Mouse (Mus musculus) midbrain, postnatal 0 days (tissue): ENCODE measurements at regions not wholly inside any gene's neighbourhood (a gene's known extent, or its start where the extent isn't known, plus 50 kb on each side); places are given as distances from the start of the nearest gene placed in this dataset.

Experiments
- ATAC-seq: fragments of 200-750 bp; cut with Nextera tagmentation; 2 replicates; pipeline ENCODE4 v1.8.0; 2017; ENCODE audit warnings: moderate number of reproducible peaks, mild to moderate bottlenecking, moderate TSS enrichment, moderate library complexity; ENCODE audit not compliant: low FRiP score
- DNase-seq: peaks from one replicate; pipeline ENCODE4 v3.0.0-alpha.2; 2015; ENCODE audit warnings: low spot score
- H3K27ac ChIP-seq: fragments of 300-500 bp; sonication (generic); 2 replicates; pipeline ENCODE4 v1.5.1; 2014; ENCODE audit warnings: low read depth, mild to moderate bottlenecking, low read length, mixed read lengths
- H3K27me3 ChIP-seq: fragments of 300-500 bp; sonication (generic); 2 replicates; pipeline ENCODE4 v1.6.1; 2014; ENCODE audit warnings: low read length, control low read depth, mixed read lengths; ENCODE audit not compliant: insufficient read depth
- H3K36me3 ChIP-seq: fragments of 300-500 bp; sonication (generic); 2 replicates; pipeline ENCODE4 v1.6.1; 2014; ENCODE audit warnings: low read length, control low read depth, mixed read lengths; ENCODE audit not compliant: insufficient read depth
- H3K4me1 ChIP-seq: fragments of 300-500 bp; sonication (generic); 2 replicates; pipeline ENCODE4 v1.6.1; 2014; ENCODE audit warnings: mild to moderate bottlenecking, control low read depth, antibody characterized with exemption, low read length, mixed read lengths; ENCODE audit not compliant: insufficient read depth
- H3K4me2 ChIP-seq: fragments of 300-500 bp; sonication (generic); 2 replicates; pipeline ENCODE4 v1.6.1; 2014; ENCODE audit warnings: low read depth, mild to moderate bottlenecking, low read length, mixed read lengths; ENCODE audit not compliant: poor library complexity, severe bottlenecking
- H3K4me3 ChIP-seq: fragments of 300-500 bp; sonication (generic); 2 replicates; pipeline ENCODE4 v1.5.1; 2014; ENCODE audit warnings: low read depth, mild to moderate bottlenecking, low read length, moderate library complexity
- H3K9ac ChIP-seq: fragments of 300-500 bp; sonication (generic); replicated peaks from 2 replicates; pipeline ENCODE4 v1.6.1; 2014; ENCODE audit warnings: mild to moderate bottlenecking, low read length, moderate library complexity, mixed read lengths; ENCODE audit not compliant: poor library complexity, severe bottlenecking
- H3K9me3 ChIP-seq: fragments of 300-500 bp; sonication (generic); 2 replicates; pipeline ENCODE4 v1.6.1; 2016; ENCODE audit warnings: low read length, control low read depth
- CTCF ChIP-seq: IDR thresholded peaks from 2 replicates; pipeline ENCODE4 v1.5.1; 2016; ENCODE audit warnings: antibody characterized with exemption, mild to moderate bottlenecking
- WGBS: fragments of 180-500 bp; shearing (Covaris S2); extraction: QIAGEN DNeasy Blood & Tissue Kit; methylation state at CpG from one replicate; pipeline ENCODE4 v1.1.7; 2014; 5-methylcytosine and 5-hydroxymethylcytosine counted together

GRCm38 (mm10) chr7:129918240-129919200 is 326.9 kb downstream of the Wdr11 start:
- no peak for TF ChIP-seq CTCF
- no peaks in the 10 kb centered on the region for H3K27me3 ChIP-seq
- no peak overlapping the region for H3K9ac ChIP-seq
- H3K27ac ChIP-seq, result no peak overlapping the region
- no peaks in the 10 kb centered on the region for H3K4me1 ChIP-seq
- no peaks in the 10 kb centered on the region for H3K9me3 ChIP-seq
- no peak overlapping the region for H3K4me2 ChIP-seq
- H3K36me3 ChIP-seq, result no peaks in the 10 kb centered on the region
- 86% methylated on average over 18 of the region's 18 CpGs for WGBS
- ATAC-seq (no peak), DNase-seq (peak; percentile 84)
- no peak overlapping the region for H3K4me3 ChIP-seq

- H3K4me2 ChIP-seq, result no peak overlapping the region
- H3K9ac ChIP-seq, result no peak overlapping the region
- no peak overlapping the region for H3K4me3 ChIP-seq
- no peak for TF ChIP-seq CTCF
- no peaks in the 10 kb centered on the region for H3K4me1 ChIP-seq
- 48% methylated on average over 7 of the region's 7 CpGs for WGBS
- no peak for ATAC-seq
- no peaks in the 10 kb centered on the region for H3K9me3 ChIP-seq
- no peaks in the 10 kb centered on the region for H3K27me3 ChIP-seq
- H3K36me3 ChIP-seq, result no peaks in the 10 kb centered on the region
- H3K27ac ChIP-seq, result no peak overlapping the region
- peak; percentile 28 for DNase-seq
Observed at GRCm38 (mm10) chr7:129922291-129922690, 330.6 kb downstream of the Wdr11 start.

- no peak overlapping the region for H3K9ac ChIP-seq
- no peak overlapping the region for H3K4me3 ChIP-seq
- H3K36me3 ChIP-seq, result no peaks in the 10 kb centered on the region
- DNase-seq, result no peak
- no peak for ATAC-seq
- H3K4me1 ChIP-seq, result no peaks in the 10 kb centered on the region
- no peaks in the 10 kb centered on the region for H3K9me3 ChIP-seq
- no peak for TF ChIP-seq CTCF
- 85% methylated on average over 6 of the region's 6 CpGs for WGBS
- H3K27ac ChIP-seq, result no peak overlapping the region
- no peak overlapping the region for H3K4me2 ChIP-seq
- no peaks in the 10 kb centered on the region for H3K27me3 ChIP-seq
Observed at GRCm38 (mm10) chr7:129936731-129937130, 345.1 kb downstream of the Wdr11 start.

DNA sequence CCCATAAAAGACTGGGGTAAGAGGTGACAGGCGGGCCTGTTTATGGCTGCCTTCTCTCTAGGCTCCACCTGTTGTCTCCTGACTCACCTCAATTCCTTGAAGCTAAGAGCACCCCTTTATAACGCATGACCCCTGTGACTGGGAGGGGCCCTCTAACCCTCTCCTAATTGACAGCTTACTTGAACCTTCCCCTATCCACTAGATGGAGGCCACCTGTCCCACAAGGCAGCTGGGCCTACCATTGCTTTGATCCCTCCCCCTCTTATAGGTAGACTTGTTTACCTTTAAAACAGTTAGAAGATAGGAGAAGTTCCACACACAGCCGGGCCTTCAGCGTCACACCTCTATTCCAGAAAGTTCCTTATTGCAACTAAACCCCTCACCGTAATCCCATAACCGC is 346.1 kb downstream of the Wdr11 start:
- no peaks in the 10 kb centered on the region for H3K27me3 ChIP-seq
- no peaks in the 10 kb centered on the region for H3K36me3 ChIP-seq
- H3K9me3 ChIP-seq, result no peaks in the 10 kb centered on the region
- no peak for DNase-seq
- no peak overlapping the region for H3K4me2 ChIP-seq
- H3K27ac ChIP-seq, result no peak overlapping the region
- H3K9ac ChIP-seq, result no peak overlapping the region
- no peak for TF ChIP-seq CTCF
- 94% methylated on average over 6 of the region's 6 CpGs for WGBS
- H3K4me3 ChIP-seq, result no peak overlapping the region
- no peak for ATAC-seq
- H3K4me1 ChIP-seq, result no peaks in the 10 kb centered on the region

DNA sequence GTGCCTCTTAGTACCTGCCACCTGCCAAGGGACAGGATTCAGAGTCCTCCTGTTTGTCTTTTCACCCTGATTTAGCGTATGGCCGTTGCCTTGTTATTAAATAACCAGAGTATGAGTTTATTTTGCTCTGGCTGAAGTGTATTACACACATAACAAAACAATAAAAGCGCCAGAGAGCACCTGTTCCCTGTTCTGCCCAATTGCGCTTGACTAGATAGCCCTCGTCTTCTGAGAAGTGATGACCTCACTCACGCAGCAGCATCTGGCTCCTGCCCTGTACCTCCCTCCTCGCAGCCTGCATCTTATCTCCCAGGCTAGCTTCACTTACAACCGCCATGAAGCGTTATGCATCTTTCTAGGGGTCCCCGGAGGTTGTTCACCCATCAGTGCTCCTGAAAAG is 346.5 kb downstream of the Wdr11 start:
- H3K4me3 ChIP-seq, result no peak overlapping the region
- 71% methylated on average over 10 of the region's 10 CpGs for WGBS
- H3K27me3 ChIP-seq, result no peaks in the 10 kb centered on the region
- no peaks in the 10 kb centered on the region for H3K9me3 ChIP-seq
- no peak for TF ChIP-seq CTCF
- H3K27ac ChIP-seq, result no peak overlapping the region
- H3K4me1 ChIP-seq, result no peaks in the 10 kb centered on the region
- H3K36me3 ChIP-seq, result no peaks in the 10 kb centered on the region
- H3K9ac ChIP-seq, result no peak overlapping the region
- H3K4me2 ChIP-seq, result no peak overlapping the region
- ATAC-seq, result no peak
- no peak for DNase-seq

- ATAC-seq, result no peak
Observed at GRCm38 (mm10) chr7:129939266-129939665, 347.6 kb downstream of the Wdr11 start.

More at GRCm38 (mm10) chr7:129939266-129939665, 347.6 kb downstream of the Wdr11 start:
- Histone ChIP-seq H3K9ac (no peak overlapping the region), H3K4me2 (no peak overlapping the region), H3K27ac (no peak overlapping the region), H3K9me3 (no peaks in the 10 kb centered on the region), H3K4me1 (no peaks in the 10 kb centered on the region), H3K4me3 (no peak overlapping the region), H3K36me3 (no peaks in the 10 kb centered on the region), H3K27me3 (no peaks in the 10 kb centered on the region)
- peak; percentile 29 for DNase-seq
- TF ChIP-seq CTCF, result no peak
- WGBS, result 60% methylated on average over 5 of the region's 5 CpGs
